Mouse (Mus musculus) thymus, postnatal 10 days (tissue): ENCODE measurements at regions not wholly inside any gene's neighbourhood (a gene's known extent, or its start where the extent isn't known, plus 50 kb on each side); places are given as distances from the start of the nearest gene placed in this dataset.

Source experiments
- DNase-seq, 2 experiments: peaks; one replicate each; pipeline ENCODE4 v3.0.0; 2021; ENCODE audit warnings: low spot score in 2 of 2

DNA sequence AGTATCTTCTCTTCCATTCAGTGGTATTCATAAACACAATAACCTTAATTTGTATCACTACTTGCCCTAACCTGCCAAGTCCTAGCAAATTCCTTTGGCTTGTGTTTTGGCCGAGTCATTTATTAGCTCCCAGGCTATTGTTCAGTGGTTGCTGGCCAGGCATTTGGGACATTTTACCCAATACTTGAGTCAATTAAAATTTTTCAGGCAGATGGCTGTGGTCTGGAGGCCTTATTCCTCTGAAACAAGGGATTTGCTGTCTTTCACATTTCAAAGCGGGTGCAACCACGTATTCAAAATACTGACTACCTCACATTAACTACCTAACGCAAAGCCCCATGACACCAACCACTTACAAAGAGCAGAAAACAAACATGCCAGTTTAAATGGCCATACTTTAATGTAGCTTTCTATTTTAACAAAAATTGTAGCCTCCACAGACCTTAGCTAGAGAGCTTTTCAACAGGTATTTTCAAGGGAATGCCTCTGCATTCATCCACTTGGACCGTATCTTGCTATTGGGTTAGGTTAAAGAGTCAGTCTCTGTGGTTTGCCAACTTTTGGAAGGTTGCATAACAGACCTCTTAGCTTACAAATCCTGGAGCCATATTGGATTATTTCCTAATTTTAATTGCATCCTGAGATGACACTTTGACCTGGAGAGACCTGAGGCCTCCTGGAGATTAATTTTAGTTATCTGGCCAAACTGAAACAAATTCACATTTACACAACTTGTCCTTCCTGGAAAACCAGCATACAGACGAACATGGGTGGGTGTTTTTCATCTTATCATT lies 224.7 kb upstream of the Fam241a start:
- DNase-seq: no peak

DNA sequence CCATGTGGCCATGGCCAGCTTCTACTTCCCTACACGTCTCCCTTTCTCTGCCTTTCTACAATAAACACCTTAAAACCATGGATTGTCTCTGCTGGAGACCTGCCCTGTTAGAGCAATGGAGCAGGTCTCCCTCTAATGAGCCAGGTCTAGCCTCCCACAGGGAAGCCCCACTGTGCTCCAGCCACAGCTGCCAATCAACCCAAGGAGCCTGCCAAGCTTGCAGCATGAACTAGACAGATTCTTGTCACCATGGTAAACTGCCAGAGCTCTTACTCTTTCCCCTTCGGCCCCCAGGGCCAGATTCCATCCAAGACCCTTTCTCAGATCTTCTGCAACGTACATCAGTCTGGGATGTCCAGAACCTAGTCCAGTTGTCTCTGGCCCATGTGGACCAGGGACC lies 217.1 kb upstream of the Fam241a start:
- no peak for DNase-seq

DNA sequence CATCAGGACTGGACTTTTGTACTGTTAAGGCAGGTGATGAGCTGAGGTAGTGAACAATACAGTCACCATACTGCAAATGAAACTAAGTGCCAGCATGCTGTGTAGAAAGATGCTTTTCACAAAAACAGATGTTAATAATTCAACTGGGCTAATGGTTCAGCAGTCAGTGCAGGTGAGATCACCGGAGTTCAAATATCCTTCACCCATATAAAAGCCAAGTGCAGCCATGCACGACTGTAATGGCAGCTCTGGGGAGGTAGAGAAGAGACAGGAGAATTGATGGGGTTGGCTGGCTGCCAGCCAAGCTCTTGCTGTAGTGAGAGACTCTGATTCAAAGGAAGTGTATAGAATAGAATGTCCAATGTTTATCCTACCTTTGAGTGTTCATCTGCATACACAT lies 214.3 kb upstream of the Fam241a start:
- DNase-seq: no peak

DNA sequence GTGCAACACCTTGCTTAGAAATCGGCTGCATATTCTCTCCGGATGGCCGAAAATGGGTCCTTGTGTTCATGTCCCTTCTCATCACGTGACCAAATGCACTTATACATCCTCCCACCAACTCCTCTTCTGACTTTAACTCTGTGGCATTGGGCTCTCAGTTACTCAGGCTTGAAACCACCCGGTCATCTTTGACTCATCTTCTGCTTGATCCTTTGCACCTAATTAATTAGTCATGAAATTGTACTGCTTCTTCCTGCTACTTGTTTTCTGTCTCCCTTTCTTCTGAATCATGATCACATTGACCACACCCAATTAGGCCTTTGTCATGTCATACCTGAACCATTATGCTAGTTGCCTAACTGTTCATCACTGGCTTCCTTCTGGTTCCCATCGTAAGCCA lies 208.4 kb upstream of the Fam241a start:
- DNase-seq: no peak

DNA sequence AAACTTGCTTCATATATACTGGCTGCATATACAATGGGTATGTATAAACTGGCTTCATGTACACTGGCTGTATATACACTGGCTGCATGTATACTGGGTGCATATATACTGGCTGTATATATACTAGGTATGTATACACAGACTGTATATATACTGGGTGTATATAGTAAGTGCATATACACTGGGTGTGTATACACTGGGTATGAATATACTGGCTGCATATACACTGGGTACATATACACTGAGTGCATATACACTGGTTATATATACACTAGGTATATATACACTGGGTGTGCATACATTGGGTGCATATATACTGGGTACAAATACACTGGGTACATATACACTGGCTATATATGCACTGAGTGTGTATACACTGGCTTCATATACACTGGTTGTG lies 196.9 kb upstream of the Fam241a start:
- no peak for DNase-seq

DNA sequence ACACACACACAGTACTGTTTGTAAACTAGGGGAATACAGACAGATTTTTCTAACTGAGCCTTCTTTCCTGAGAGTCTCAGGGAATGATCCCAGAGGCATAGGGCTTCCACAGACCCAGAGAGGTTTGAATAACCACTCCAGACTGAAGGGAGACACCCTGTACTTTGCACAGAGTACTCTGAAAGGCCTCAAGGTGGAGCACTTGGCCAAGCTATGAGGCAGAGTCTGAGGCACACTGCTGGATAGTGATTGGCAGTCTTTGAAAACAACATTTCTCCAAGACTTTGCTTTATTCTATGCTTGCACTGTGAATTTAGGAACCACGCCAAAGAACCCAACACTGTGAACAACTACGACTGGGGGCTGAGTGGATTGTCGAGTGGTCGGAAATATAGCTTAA lies 192.1 kb upstream of the Fam241a start:
- peak in 1 of 2 experiments; percentile 18 for DNase-seq

DNA sequence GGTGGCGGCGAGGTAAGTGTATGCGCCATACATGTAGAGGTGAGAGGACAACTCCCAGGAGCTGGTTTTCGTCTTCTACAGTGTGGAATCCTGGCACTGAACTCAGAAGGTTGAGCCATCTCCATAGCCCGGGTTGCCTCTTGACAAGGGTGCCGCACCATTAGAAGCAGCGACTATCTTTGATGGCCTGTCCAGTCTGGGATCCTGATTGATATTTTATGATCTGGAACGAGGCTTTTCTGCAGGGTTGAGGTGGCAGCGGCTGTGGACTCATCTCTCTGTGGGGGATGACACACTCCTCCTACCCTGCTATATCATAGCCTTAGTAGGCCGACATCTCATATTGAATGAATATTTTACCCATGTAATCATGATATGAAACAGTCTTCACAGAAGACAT lies 191.0 kb upstream of the Fam241a start:
- no peak for DNase-seq

DNA sequence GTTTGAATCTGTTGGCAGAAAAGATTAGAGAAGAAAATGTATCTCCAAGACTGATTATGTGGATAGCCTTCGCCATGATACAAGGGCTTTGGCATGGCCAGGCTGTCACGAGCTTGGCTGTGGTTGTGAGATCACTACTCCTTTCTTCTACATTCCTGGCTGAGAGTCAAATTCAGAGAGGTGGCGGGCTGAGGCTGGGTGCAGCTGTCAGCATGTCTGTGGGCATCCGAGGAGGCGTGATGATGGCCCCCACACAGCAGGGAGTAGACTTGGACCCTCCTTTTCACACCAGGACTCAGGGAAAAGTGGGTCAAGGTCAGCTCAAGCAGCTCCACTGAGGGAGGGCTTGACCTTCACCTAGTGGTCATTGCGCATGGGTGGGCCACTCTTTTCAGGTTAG lies 186.3 kb upstream of the Fam241a start:
- no peak for DNase-seq

DNA sequence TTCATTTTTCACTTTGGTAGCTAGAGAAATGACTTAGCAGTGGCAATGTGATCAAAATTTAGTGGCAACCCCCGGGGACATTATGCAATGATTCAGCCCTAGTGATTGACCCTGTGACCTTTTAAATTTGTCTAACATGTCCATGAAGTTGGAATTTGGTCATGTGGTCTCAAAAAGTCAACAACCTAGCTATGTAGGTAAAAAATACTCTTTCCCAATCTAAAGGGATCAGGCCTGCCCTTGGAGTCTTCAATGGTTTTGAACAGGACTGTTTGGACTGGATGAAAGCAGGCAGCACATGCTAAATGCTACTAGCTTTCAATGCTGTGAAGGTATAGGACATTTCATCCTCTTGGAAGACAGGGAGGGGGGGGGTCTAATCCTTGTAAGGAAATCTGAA lies 185.3 kb upstream of the Fam241a start:
- no peak for DNase-seq

DNA sequence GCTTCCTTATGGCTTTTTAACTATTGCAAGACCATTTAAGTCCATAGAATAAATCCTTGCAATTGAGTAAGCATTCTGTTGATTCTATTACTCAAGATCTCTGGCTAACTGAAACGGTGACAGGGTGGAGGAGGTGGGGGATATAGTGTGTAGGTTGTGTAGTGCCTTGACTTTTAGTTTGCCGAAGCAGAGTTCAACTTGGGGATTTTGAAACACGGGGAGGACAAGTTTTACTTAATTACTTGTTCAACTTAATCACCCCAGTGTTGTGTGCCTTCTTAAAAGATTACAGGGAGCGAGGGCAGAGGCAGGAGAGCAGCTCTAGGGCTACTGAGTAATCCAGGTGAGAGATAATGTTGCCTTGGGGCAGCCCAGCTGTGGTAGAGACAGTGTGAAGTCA lies 171.7 kb upstream of the Fam241a start:
- no peak for DNase-seq

DNA sequence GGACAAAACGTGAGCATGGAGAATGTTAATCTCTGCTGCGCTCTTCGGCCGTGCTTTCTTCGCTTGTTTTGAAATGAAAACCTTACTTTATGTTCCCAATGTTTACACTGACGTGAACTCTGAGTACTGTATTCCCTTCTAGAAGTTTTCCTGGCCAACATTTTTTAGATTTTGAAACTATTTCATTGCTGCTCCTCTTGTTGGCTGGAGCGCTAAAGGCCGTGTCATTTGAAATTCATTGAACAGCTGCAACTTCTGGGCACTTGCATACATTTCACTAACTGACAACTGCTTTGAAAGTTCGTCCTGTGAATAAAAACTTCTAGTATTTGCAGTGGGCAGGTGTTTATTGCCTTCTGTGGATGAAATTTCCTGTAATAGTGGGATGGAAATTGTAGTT lies 157.9 kb upstream of the Fam241a start:
- no peak for DNase-seq

DNA sequence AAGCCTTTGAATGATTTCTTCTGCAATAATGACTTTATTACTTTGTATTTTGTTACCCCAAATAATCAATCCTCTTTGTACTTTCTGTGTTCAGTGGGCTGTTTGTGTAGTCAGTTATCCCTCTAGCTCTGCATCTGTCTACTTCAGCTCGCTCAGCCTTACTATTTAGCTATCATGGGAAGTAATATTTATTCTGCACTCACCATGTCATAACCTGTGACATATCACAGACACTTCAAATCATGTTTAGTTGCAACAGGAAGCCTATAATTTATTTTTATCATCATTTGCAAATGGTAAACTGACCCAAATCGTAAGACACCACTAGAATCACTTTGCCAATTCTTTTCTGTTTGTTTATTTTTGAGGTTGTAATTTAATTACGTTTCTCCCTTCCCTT lies 147.6 kb upstream of the Fam241a start:
- DNase-seq: no peak

DNA sequence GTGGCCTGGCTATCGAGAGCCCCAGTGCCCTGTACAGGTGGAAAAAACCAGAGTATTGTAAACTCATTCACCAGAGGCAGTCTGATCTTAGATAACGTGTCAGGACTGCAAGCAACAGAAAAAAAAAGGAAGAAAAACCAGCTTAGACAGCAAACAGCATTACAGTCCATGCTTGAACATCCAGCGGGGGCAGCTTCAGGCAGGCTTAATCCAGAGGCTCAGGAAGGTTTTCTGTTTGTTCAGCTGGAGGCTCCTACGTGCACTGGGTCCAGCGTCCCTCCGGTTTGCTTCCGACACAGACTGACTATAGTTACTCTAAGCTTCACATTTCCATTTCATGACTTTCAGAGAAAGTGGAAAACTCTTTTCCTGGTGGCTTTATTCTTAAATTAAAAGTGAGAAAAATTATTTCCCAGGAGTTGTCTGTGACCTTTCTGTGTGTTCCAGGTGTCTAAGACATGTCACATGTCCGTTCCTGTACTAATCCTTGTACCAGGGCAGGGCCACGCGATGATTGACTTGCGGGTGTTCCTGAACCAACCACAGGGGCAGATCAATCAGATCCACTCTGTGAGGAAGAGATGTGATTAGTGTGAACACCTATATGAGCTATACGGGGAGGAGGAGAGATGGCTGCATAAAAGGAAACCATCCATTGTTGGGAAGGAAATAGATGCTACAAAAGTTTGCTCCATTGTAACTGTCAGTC lies 144.4 kb upstream of the Fam241a start:
- no peak for DNase-seq

DNA sequence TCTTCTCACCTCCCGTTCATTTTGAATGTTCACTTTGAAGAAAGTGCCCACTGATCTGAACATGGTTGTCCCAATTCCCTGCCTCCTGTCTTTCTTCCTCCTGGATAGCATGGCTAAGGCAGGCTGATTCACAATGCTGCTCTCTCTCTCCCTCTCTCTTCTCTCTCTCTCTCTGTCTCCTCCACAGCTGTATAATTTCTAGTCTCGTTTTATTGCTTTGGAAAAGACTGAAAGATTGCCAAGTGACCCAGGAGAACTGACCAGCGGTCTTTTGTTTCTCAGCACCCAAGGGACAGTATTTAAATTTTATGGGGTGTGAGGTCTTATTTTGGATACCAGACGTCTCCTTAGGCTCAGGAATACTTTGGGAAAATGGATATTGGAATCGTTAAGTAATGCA lies 143.1 kb upstream of the Fam241a start:
- DNase-seq: no peak

DNA sequence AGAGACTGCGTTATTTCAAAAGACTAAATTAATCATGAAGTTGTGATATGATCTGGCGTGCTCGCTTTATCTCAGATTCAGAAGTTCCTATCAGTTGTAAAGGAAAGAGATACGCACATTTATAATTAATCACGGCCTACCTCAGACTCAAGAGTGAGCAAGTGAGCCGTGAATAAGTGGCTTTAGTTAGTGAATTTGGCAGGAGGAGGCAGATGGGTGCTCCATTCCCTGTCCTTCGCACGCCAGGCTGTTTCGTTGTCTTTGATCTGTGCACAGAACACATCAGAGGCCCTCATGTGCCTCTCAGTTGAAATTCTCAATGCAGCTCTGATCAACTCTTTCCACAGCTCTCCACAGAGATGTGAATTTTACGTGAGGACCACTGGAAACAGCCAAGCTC lies 140.4 kb upstream of the Fam241a start:
- no peak for DNase-seq

DNA sequence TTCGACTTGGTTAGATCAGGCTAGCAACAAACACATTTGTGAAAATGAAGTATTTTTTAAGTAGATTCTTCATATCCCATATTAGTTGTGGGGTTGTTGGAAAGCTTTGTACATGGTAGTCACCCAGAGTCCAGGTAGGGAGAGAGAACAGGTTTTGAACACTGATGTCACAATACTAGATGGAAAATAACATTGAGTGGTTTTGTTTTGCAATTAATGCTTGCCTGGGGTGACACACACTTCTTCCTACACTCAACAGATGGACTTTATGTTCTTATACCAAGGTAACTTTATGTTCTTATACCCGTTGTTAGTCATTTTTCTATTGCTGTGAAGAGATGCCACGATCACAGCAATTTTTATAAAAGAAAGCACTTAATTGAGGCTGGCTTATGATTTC lies 134.2 kb upstream of the Fam241a start:
- DNase-seq: no peak

DNA sequence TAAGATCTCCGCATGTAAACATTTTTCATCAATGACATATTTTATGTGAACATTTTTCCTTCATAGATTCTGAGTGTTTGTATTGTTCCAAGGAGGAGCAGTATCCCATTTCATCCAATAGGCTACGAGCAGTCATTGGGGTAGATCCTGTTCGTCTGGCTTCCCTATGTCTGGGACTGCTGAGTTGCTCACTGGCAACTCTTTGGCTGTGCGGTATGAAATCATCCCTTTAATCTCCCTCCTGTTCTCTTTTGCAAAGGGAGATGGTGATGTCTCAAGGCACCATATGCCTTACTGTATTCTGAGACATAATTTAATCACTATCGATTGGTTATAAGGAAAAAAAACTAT lies 133.4 kb upstream of the Fam241a start:
- no peak for DNase-seq

DNA sequence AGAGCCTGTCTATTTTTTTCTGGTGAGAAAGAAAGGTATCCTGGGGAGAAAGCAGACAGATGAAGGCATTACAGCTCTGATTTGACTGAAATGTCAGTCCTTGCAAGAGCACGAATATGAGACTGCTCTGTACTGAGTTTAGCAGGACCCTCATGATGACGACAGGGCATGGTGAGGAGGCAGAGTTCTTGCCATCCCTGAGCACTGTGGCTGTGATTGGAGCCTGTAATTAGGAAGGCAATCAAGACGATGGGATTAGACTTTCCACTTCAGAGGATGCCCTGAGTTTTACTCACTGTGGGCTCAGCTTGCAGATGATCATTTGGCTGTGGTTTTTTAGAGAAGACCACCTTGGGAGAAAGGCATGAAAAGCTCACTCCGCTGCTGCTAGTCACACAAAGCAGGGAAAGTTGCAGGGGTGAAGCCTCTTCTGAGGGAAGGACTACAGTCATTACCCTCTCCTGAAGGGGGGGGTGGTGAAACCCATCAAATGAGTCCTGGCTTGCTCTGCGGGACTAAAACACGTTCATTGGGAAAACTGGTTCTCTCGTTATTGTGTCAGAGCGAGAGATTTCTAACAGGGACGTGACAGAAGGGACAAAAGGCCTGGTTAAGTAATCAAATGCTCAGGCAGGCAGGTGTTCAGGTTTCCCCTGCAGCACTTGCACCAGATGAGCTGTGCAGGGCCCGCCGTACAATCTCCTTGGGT lies 132.9 kb upstream of the Fam241a start:
- DNase-seq: no peak

DNA sequence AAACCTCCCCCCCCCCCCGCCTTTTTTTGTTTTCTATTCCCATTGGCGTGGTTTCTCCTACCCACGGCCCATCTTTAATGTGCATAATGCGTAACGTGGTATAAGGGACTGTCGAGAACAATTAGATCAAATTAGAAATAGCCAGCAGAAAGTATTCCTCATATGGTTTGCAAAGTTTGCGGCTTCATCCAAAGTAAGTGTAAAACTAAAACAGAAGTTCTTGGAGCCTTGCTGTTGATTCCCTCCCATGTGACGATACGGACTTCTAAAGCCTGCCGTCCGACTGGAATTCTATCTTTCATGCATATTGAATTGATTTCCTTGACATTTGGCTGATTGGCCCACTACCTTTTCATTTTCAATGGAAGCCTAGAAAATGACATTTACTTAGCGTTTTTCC lies 128.7 kb upstream of the Fam241a start:
- no peak for DNase-seq

DNA sequence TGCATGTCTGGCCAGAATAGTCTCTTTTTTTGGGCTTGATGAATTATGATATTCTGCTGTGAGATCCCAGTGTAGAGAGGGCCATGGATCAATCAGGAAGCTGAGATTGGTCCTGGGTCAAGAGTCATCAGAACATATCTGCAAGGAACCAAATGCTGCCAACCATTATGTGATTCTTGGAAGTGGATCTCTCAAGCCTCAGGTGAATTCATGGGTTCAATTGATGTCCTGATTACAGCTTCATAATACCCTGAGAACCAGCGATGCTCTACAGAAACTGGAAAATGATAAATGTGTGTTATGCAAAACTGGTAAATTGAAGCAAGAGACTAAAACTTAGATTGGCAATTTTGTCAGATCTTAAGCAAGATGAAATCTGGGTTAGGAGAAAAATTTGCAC lies 118.8 kb upstream of the Fam241a start:
- DNase-seq: no peak

DNA sequence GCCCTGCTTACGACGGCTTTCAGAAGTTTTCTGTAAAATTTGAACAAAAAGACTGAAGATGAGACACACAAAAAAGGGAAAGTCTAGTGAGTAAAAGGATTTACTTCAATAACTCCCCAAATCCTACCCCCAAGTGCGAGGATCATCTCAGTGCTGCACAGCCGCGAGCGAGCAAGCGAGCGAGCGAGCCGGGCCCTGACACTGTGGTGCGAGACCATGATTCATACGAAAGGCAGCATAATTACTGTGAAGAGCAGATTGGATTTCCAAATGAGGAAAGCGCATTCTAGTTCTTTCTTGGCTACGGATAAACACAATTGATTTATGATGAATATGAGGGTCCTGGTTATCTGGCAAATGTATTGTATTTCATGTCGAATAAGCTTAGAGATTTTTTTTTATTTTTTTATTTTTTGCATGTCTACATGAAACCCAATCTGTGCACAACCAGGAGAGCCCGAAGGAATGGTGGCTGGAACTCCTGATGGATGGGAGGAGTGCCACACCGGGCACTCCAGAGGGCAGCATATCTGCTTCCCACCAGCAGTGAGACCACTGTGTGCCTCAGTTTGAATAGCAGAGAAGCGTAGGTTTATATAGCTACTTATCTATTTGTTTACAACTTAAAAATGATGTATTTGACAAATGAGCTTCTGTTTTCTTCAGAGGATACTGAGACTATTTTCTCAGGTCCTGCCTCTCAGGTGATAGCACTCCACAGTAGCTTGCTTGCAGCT lies 106.9 kb upstream of the Fam241a start:
- no peak for DNase-seq

DNA sequence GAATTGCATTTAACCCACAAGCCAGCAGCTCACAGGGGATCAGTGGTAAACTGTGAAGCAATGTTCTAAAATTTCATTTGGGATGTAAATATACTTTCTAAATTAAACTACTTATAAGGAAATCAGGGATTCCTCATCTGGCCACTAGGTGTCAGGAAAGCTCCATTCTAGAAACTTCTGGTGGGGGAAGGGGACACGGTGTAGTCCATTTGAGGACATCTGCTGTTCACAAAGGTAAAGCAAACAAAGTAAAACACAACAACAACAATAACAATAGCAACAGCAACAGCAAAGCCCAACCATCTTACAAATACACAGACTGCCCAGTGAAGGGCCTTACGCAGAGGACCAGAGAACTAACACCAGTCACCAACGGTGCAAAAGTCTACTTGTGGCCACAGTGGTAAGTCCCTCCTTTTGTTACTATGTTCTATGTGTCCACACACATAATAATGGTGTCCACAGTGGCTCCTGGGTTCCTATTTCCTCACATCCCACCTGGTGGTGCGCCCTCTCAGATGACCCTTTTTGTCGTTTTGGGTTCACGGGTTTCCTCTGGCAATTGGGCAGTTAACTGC lies 105.9 kb upstream of the Fam241a start:
- peak in 1 of 2 experiments; percentile 29 for DNase-seq
